Mouse (Mus musculus): ENCODE results near the gene Man1c1. TPM values are rescaled to one million over a fixed set of nuclear protein-coding genes. Genes with fewer than 3 reads are reported as not detected.

The Man1c1 gene
- polyA plus RNA-seq, 1 experiment from 2014 or later, result 1.9 TPM

DNA sequence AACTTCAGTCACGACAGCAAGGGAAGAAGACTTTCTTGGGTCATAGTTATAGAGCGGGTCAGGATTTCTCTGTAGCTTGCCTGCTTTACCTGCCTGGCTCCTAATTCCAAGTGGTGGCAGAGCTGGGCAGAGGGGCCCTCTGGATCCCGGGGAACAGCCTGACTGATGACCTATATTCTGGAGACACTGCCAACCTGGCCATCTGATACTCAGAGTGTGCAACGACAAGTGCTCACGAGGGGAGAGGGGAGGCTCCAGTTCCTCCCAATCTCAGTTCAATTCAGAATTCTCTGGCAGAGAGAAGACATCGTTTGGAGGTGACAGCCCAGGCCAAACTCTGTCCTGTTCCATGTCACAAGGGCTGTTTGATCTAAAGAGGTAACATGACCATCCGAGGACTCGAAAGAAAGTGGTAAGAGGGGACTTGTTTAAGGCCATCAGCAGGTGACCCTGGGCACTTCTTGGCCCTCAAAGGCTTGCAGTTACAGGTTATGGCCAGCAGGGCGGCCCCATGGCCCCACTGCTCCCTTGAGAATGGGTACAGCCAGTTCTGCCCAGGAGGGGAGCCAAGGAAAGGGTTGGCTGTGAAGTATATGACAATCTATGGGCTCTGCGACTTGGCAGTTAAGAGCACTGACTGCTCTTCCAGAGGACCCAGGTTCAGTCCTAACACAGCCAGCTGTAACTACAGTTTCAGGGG lies 113.7 kb downstream of the Man1c1 start:
- no peaks in the 10 kb centered on the region for H3K9me3 ChIP-seq (replicated peaks; ENCODE audit: control insufficient read depth, low read length)
- H3K27ac ChIP-seq (replicated peaks; ENCODE audit: low read depth, low read length), result no peak overlapping the region
- no peak overlapping the region for H3K9ac ChIP-seq (replicated peaks; ENCODE audit: low read length)
- DNase-seq (ENCODE audit: low spot score) (no peak), ATAC-seq (replicated peaks; ENCODE audit: insufficient number of reproducible peaks, low FRiP score, low TSS enrichment, low read depth) (no peak)
- no peak overlapping the region for H3K4me3 ChIP-seq (ENCODE audit: low read depth, low read length)
- 83% methylated on average over 10 of the region's 10 CpGs for WGBS
- H3K4me1 ChIP-seq (ENCODE audit: control insufficient read depth, insufficient read depth, low read length), result no peaks in the 10 kb centered on the region
- H3K27me3 ChIP-seq (ENCODE audit: control insufficient read depth, insufficient read depth, low read length), result no peaks in the 10 kb centered on the region
- H3K4me2 ChIP-seq (ENCODE audit: low read depth, low read length), result no peak overlapping the region
- no peaks in the 10 kb centered on the region for H3K36me3 ChIP-seq (replicated peaks; ENCODE audit: control insufficient read depth, insufficient read depth, low read depth, low read length)

DNA sequence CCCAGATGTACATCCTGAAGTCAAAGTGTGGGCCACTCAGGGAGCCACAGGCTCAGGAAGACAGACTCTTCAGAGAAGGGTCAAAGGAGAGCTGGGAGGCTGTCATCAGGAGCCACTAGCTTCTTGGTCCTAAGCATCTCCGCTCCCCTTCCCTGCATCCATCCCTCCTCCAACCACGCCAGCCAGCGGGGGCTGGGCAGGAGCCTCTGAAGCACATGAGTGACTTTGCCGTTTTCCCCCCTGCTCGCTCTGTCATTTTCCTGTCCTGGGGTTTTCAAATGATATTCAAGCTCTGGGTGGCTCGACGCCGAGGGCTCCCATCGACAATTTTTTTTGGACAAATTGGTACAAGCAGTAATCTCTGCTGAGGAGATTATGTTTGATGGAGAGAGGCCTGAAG lies 114.3 kb downstream of the Man1c1 start:
- H3K4me1 ChIP-seq (ENCODE audit: control insufficient read depth, insufficient read depth, low read length), result no peaks in the 10 kb centered on the region
- WGBS, result 75% methylated on average over 9 of the region's 9 CpGs
- H3K4me2 ChIP-seq (ENCODE audit: low read depth, low read length), result no peak overlapping the region
- no peak for DNase-seq (ENCODE audit: low spot score)
- no peaks in the 10 kb centered on the region for H3K9me3 ChIP-seq (replicated peaks; ENCODE audit: control insufficient read depth, low read length)
- H3K27ac ChIP-seq (replicated peaks; ENCODE audit: low read depth, low read length), result no peak overlapping the region
- H3K9ac ChIP-seq (replicated peaks; ENCODE audit: low read length), result no peak overlapping the region
- H3K36me3 ChIP-seq (replicated peaks; ENCODE audit: control insufficient read depth, insufficient read depth, low read depth, low read length), result no peaks in the 10 kb centered on the region
- no peak for ATAC-seq (replicated peaks; ENCODE audit: insufficient number of reproducible peaks, low FRiP score, low TSS enrichment, low read depth)
- H3K4me3 ChIP-seq (ENCODE audit: low read depth, low read length), result no peak overlapping the region
- no peaks in the 10 kb centered on the region for H3K27me3 ChIP-seq (ENCODE audit: control insufficient read depth, insufficient read depth, low read length)

DNA sequence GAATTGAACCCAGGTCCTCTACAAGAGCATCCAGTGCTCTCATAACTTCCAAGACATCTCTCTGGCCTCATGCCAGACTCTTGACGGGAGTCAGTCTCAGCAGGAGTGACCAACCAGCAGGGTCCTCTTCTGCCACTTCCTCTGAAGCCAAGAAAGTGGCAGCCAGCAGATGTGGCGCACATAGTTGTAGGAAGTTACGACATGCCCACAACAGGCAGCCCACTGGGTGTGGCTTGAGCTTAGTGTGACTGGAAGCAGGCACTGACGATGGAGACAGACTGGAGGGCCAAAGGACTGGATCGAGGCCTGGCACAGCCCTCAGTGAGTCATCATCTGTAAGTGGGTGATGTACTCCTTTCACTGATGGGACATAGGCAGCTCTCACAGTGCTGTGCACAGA lies 115.1 kb downstream of the Man1c1 start:
- H3K4me3 ChIP-seq (ENCODE audit: low read depth, low read length), result no peak overlapping the region
- ATAC-seq (replicated peaks; ENCODE audit: insufficient number of reproducible peaks, low FRiP score, low TSS enrichment, low read depth), result no peak
- H3K4me2 ChIP-seq (ENCODE audit: low read depth, low read length), result no peak overlapping the region
- H3K4me1 ChIP-seq (ENCODE audit: control insufficient read depth, insufficient read depth, low read length), result no peaks in the 10 kb centered on the region
- no peak overlapping the region for H3K27ac ChIP-seq (replicated peaks; ENCODE audit: low read depth, low read length)
- DNase-seq (ENCODE audit: low spot score), result no peak
- whole genome bisulfite sequencing, result 86% methylated on average over 5 of the region's 5 CpGs
- no peak overlapping the region for H3K9ac ChIP-seq (replicated peaks; ENCODE audit: low read length)
- H3K9me3 ChIP-seq (replicated peaks; ENCODE audit: control insufficient read depth, low read length), result no peaks in the 10 kb centered on the region
- no peaks in the 10 kb centered on the region for H3K27me3 ChIP-seq (ENCODE audit: control insufficient read depth, insufficient read depth, low read length)
- no peaks in the 10 kb centered on the region for H3K36me3 ChIP-seq (replicated peaks; ENCODE audit: control insufficient read depth, insufficient read depth, low read depth, low read length)

DNA sequence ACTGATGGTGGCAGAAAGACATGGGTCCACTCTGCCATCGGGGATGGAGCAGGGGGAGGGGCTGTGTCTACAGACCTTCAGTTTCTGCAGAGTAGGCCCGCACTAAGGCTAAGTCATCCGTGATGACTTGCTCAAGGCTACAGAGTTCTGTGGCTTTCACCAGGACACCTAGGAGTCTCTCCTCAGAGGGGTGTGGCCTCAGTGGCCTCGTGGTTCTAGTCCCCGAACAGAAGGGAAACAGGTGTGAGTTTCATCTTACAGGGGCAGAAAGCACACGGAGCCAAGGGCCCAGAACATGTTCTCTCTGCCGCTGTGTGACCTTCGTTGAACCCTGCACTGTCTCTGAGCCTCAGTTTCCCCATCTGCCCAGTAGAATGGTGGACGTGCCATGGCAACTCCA lies 115.8 kb downstream of the Man1c1 start:
- Histone ChIP-seq H3K36me3 (replicated peaks; ENCODE audit: control insufficient read depth, insufficient read depth, low read depth, low read length) (no peaks in the 10 kb centered on the region), H3K4me1 (ENCODE audit: control insufficient read depth, insufficient read depth, low read length) (no peaks in the 10 kb centered on the region), H3K4me3 (ENCODE audit: low read depth, low read length) (no peak overlapping the region), H3K4me2 (ENCODE audit: low read depth, low read length) (no peak overlapping the region), H3K9ac (replicated peaks; ENCODE audit: low read length) (no peak overlapping the region), H3K9me3 (replicated peaks; ENCODE audit: control insufficient read depth, low read length) (no peaks in the 10 kb centered on the region), H3K27me3 (ENCODE audit: control insufficient read depth, insufficient read depth, low read length) (no peaks in the 10 kb centered on the region), H3K27ac (replicated peaks; ENCODE audit: low read depth, low read length) (no peak overlapping the region)
- 90% methylated on average over 9 of the region's 9 CpGs for WGBS
- DNase-seq (ENCODE audit: low spot score), result no peak
- ATAC-seq (replicated peaks; ENCODE audit: insufficient number of reproducible peaks, low FRiP score, low TSS enrichment, low read depth), result no peak

DNA sequence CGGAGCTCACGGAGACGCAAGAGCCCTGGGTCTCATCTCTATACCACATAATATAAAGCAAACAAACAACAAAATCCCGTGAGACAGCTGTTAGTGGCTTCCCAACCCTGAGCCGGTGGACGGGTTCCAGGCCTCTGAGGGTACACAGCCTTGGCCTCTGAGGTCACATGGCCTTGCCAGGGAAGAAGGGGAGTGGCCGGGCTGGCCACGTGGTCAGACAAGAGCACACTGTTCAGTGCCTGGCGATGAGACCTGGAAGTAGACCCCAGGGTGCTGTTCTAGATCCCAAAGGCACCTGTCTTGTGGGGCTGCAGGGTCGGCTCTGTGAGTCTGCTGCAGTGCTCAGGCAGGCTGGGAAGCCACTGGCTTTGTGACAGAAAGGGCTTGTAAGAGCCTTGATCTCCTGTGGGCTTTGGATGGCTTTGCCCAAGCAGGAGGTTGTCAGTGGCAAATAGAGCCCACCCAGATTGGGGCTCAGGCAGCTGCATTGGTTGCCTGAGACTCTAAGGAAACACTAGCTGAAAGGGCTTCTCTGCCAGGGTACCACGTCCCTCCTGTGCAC lies 116.4 kb downstream of the Man1c1 start:
- 65% methylated on average over 11 of the region's 11 CpGs for WGBS
- H3K36me3 ChIP-seq (replicated peaks; ENCODE audit: control insufficient read depth, insufficient read depth, low read depth, low read length), result no peaks in the 10 kb centered on the region
- no peak overlapping the region for H3K27ac ChIP-seq (replicated peaks; ENCODE audit: low read depth, low read length)
- ATAC-seq (replicated peaks; ENCODE audit: insufficient number of reproducible peaks, low FRiP score, low TSS enrichment, low read depth), result no peak
- no peak for DNase-seq (ENCODE audit: low spot score)
- no peak overlapping the region for H3K4me3 ChIP-seq (ENCODE audit: low read depth, low read length)
- H3K9me3 ChIP-seq (replicated peaks; ENCODE audit: control insufficient read depth, low read length), result no peaks in the 10 kb centered on the region
- no peak overlapping the region for H3K9ac ChIP-seq (replicated peaks; ENCODE audit: low read length)
- no peaks in the 10 kb centered on the region for H3K4me1 ChIP-seq (ENCODE audit: control insufficient read depth, insufficient read depth, low read length)
- H3K4me2 ChIP-seq (ENCODE audit: low read depth, low read length), result no peak overlapping the region
- no peaks in the 10 kb centered on the region for H3K27me3 ChIP-seq (ENCODE audit: control insufficient read depth, insufficient read depth, low read length)

DNA sequence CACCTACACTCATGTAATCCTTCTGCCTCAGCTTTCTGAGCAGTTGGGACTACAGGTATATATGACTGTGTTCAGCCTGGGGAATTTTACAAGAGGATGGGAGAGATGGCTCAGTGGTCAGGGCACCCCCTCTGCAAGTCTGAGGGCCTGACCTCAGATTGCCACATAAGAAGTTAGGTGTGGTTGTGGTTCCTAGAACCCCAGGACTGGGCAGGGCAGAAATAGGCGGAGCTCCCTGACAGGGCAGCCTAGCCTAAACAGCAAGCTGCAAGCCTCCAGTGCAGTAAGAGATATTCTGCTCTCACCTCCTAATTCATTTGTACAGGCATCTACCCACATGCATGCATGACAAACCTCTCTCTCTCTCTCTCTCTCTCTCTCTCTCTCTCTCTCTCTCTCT lies 117.5 kb downstream of the Man1c1 start:
- no peak for ATAC-seq (replicated peaks; ENCODE audit: insufficient number of reproducible peaks, low FRiP score, low TSS enrichment, low read depth)
- no peak overlapping the region for H3K27ac ChIP-seq (replicated peaks; ENCODE audit: low read depth, low read length)

DNA sequence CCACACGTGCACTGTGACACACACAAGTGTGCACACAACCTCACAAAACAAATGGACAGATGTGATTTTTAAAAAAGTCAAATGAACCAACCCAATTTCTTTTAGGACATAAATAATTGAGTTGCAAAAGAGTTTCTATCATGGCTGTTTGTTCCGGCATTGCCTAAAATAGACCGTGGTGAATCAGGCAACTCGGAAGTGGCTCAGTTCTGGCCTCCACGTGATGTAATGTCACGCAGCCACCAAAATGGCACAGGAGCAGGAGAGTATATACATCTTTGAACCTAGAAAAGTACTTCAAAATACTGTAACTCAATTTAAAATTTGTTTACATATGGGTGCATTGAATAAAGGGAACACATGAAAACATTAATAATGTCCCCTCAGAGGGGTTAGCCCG lies 118.0 kb downstream of the Man1c1 start:
- Histone ChIP-seq H3K27ac (replicated peaks; ENCODE audit: low read depth, low read length) (no peak overlapping the region), H3K27me3 (ENCODE audit: control insufficient read depth, insufficient read depth, low read length) (no peaks in the 10 kb centered on the region), H3K4me1 (ENCODE audit: control insufficient read depth, insufficient read depth, low read length) (no peaks in the 10 kb centered on the region), H3K9ac (replicated peaks; ENCODE audit: low read length) (no peak overlapping the region), H3K4me3 (ENCODE audit: low read depth, low read length) (no peak overlapping the region), H3K36me3 (replicated peaks; ENCODE audit: control insufficient read depth, insufficient read depth, low read depth, low read length) (no peaks in the 10 kb centered on the region), H3K9me3 (replicated peaks; ENCODE audit: control insufficient read depth, low read length) (no peaks in the 10 kb centered on the region), H3K4me2 (ENCODE audit: low read depth, low read length) (no peak overlapping the region)
- no peak for DNase-seq (ENCODE audit: low spot score)
- 89% methylated on average over 7 of the region's 7 CpGs for WGBS
- ATAC-seq (replicated peaks; ENCODE audit: insufficient number of reproducible peaks, low FRiP score, low TSS enrichment, low read depth), result no peak

More for the DNA sequence above, 117.5 kb downstream of the Man1c1 start:
- Histone ChIP-seq H3K4me2 (ENCODE audit: low read depth, low read length) (no peak overlapping the region), H3K27me3 (ENCODE audit: control insufficient read depth, insufficient read depth, low read length) (no peaks in the 10 kb centered on the region), H3K36me3 (replicated peaks; ENCODE audit: control insufficient read depth, insufficient read depth, low read depth, low read length) (no peaks in the 10 kb centered on the region), H3K4me1 (ENCODE audit: control insufficient read depth, insufficient read depth, low read length) (no peaks in the 10 kb centered on the region), H3K4me3 (ENCODE audit: low read depth, low read length) (no peak overlapping the region), H3K9ac (replicated peaks; ENCODE audit: low read length) (no peak overlapping the region), H3K9me3 (replicated peaks; ENCODE audit: control insufficient read depth, low read length) (no peaks in the 10 kb centered on the region)
- 100% methylated on average over 1 of the region's 1 CpGs for whole genome bisulfite sequencing
- DNase-seq (ENCODE audit: low spot score), result no peak

DNA sequence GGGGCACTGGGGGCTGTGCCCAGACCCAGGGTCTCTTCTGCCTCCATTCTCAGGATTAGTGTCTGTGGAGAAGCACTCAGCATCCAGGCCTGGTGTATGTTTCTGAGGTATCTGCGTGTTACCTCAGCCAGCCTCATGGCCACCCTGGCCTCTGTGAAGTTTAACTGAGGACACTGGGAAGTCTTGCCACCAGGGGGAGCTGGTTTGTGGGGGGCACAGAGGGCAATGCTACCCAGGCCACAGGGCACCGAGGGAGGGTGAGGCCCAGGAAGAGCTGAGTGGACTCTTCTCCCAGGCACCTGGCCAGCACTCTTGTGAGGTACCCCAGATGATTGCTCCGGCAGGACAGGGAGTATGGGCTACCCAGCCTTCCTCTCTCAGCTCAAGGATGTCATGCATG lies 120.6 kb downstream of the Man1c1 start:
- ATAC-seq (replicated peaks; ENCODE audit: insufficient number of reproducible peaks, low FRiP score, low TSS enrichment, low read depth), result no peak
- 77% methylated on average over 3 of the region's 3 CpGs for WGBS
- H3K9ac ChIP-seq (replicated peaks; ENCODE audit: low read length), result no peak overlapping the region
- H3K36me3 ChIP-seq (replicated peaks; ENCODE audit: control insufficient read depth, insufficient read depth, low read depth, low read length), result no peaks in the 10 kb centered on the region
- H3K27me3 ChIP-seq (ENCODE audit: control insufficient read depth, insufficient read depth, low read length), result no peaks in the 10 kb centered on the region
- no peak overlapping the region for H3K27ac ChIP-seq (replicated peaks; ENCODE audit: low read depth, low read length)
- H3K9me3 ChIP-seq (replicated peaks; ENCODE audit: control insufficient read depth, low read length), result no peaks in the 10 kb centered on the region
- H3K4me2 ChIP-seq (ENCODE audit: low read depth, low read length), result no peak overlapping the region
- DNase-seq (ENCODE audit: low spot score), result no peak
- no peak overlapping the region for H3K4me3 ChIP-seq (ENCODE audit: low read depth, low read length)
- peaks cover 3% of the 10 kb centered on the region; the same call in 1 of the 2 replicates for H3K4me1 ChIP-seq (ENCODE audit: control insufficient read depth, insufficient read depth, low read length)

All from embryonic facial prominence, embryonic 11.5 days (tissue).